Mouse (Mus musculus) liver, embryonic 13.5 days (tissue): ENCODE data around the gene Arl4d. TPM values are rescaled to one million over a fixed set of nuclear protein-coding genes. Genes with fewer than 3 reads are reported as not detected.
"Not testable (repeated sequence)": the region's sequence is repeated elsewhere in the genome, so short reads cannot be mapped to it uniquely, and the experiment has no call there.

Source experiments
- ATAC-seq: fragments of 200-750 bp; cut with Nextera tagmentation; 2 replicates; pipeline ENCODE4 v1.8.0; 2017; ENCODE audit warnings: low read depth, mild to moderate bottlenecking, moderate number of reproducible peaks, moderate library complexity
- DNase-seq: peaks from one replicate; pipeline ENCODE4 v3.0.0; 2022
- H3K27ac ChIP-seq: fragments of 300-500 bp; sonication (generic); 2 replicates; pipeline ENCODE4 v1.5.1; 2015; ENCODE audit warnings: moderate library complexity, mild to moderate bottlenecking, inconsistent platforms
- H3K27me3 ChIP-seq: fragments of 300-500 bp; sonication (generic); 2 replicates; pipeline ENCODE4 v1.6.1; 2015; ENCODE audit warnings: mild to moderate bottlenecking, inconsistent platforms
- H3K36me3 ChIP-seq: fragments of 300-500 bp; sonication (generic); 2 replicates; pipeline ENCODE4 v1.6.1; 2015; ENCODE audit warnings: mild to moderate bottlenecking, inconsistent platforms
- H3K4me1 ChIP-seq: fragments of 300-500 bp; sonication (generic); replicated peaks from 2 replicates; pipeline ENCODE4 v1.6.1; 2015; ENCODE audit warnings: inconsistent platforms
- H3K4me2 ChIP-seq: fragments of 300-500 bp; sonication (generic); 2 replicates; pipeline ENCODE4 v1.6.1; 2015; ENCODE audit warnings: inconsistent platforms, mild to moderate bottlenecking, moderate library complexity
- H3K4me3 ChIP-seq: fragments of 300-500 bp; sonication (generic); replicated peaks from 2 replicates; pipeline ENCODE4 v1.5.1; 2015; ENCODE audit warnings: mild to moderate bottlenecking, inconsistent platforms
- H3K9ac ChIP-seq: fragments of 300-500 bp; sonication (generic); 2 replicates; pipeline ENCODE4 v1.6.1; 2015; ENCODE audit warnings: mild to moderate bottlenecking, inconsistent platforms
- H3K9me3 ChIP-seq: fragments of 300-500 bp; sonication (generic); replicated peaks from 2 replicates; pipeline ENCODE4 v1.6.1; 2016; ENCODE audit warnings: inconsistent platforms
- WGBS: fragments of 180-500 bp; shearing (Covaris S2); methylation state at CpG from one replicate; pipeline ENCODE4 v1.1.7; 2015; ENCODE audit not compliant: insufficient replicate concordance; 5-methylcytosine and 5-hydroxymethylcytosine counted together
- polyA plus RNA-seq: library from polyadenylated mRNA; unstranded; fragments of >200 nt; fragmentation: Nextera tagmentation; extraction: Ambion mirVana; gene quantifications from 2 replicates; pipeline ENCODE4 v1.2.1, GENCODE M21; 2015

Gene Arl4d
- polyA plus RNA-seq, 1 experiment from 2014 or later: 1.1 TPM

GRCm38 (mm10) chr11:101647093-101647492 is 18.2 kb upstream of the Arl4d start:
- DNase-seq, H3K36me3 ChIP-seq, H3K9ac ChIP-seq, H3K4me3 ChIP-seq, H3K4me2 ChIP-seq, H3K9me3 ChIP-seq, H3K27ac ChIP-seq, ATAC-seq, H3K27me3 ChIP-seq: not testable (repeated sequence)
- peaks cover 26% of the 10 kb centered on the region for H3K4me1 ChIP-seq
- WGBS: 84% methylated on average over 10 of the region's 10 CpGs

- DNase-seq: no peak
- WGBS: 77% methylated on average over 4 of the region's 4 CpGs
Measured at GRCm38 (mm10) chr11:101656356-101656755, 9.0 kb upstream of the Arl4d start.

GRCm38 (mm10) chr11:101657528-101657885 is 7.8 kb upstream of the Arl4d start:
- 0 out of 2 replicates have a peak, but pooled peaks cover 6% of the 10 kb centered on the region for H3K9me3 ChIP-seq
- peak overlapping the region; percentile 66 for H3K9ac ChIP-seq
- WGBS: 9% methylated on average over 3 of the region's 3 CpGs
- peak overlapping the region; percentile 31; the same call in 1 of the 2 replicates for H3K4me3 ChIP-seq
- peak overlapping the region; percentile 86 for H3K27ac ChIP-seq
- H3K36me3 ChIP-seq: no peaks in the 10 kb centered on the region
- no peak for ATAC-seq
- peaks cover 34% of the 10 kb centered on the region for H3K4me1 ChIP-seq
- H3K27me3 ChIP-seq: peaks cover 19% of the 10 kb centered on the region
- H3K4me2 ChIP-seq: peak overlapping the region; percentile 50
- no peak for DNase-seq

More at GRCm38 (mm10) chr11:101656356-101656755, 9.0 kb upstream of the Arl4d start:
- Histone ChIP-seq H3K27ac (no peak overlapping the region), H3K9me3 (0 out of 2 replicates have a peak, but pooled peaks cover 6% of the 10 kb centered on the region), H3K27me3 (peaks cover 21% of the 10 kb centered on the region), H3K4me3 (no peak overlapping the region), H3K36me3 (no peaks in the 10 kb centered on the region), H3K4me1 (peaks cover 24% of the 10 kb centered on the region), H3K4me2 (no peak overlapping the region), H3K9ac (no peak overlapping the region)
- ATAC-seq: no peak

GRCm38 (mm10) chr11:101657886-101658750 is 7.2 kb upstream of the Arl4d start:
- Histone ChIP-seq H3K4me3 (peak overlapping the region; percentile 31; the same call in 1 of the 2 replicates), H3K9ac (peak overlapping the region; percentile 66), H3K4me1 (peaks cover 40% of the 10 kb centered on the region), H3K27ac (peak overlapping the region; percentile 86), H3K4me2 (peak overlapping the region; percentile 50), H3K27me3 (peaks cover 15% of the 10 kb centered on the region)
- DNase-seq (peak; percentile 77), ATAC-seq (peak; percentile 95)
- not testable (repeated sequence) for H3K9me3 ChIP-seq, H3K36me3 ChIP-seq
- WGBS: under 1% methylated on average over 38 of the region's 40 CpGs

- H3K4me3 ChIP-seq: no peak overlapping the region
- peak overlapping the region; percentile 65 for H3K27ac ChIP-seq
- no peak overlapping the region for H3K4me2 ChIP-seq
- H3K4me1 ChIP-seq: peaks cover 48% of the 10 kb centered on the region
- DNase-seq: peak; percentile 56
- no peak overlapping the region for H3K9ac ChIP-seq
- 22% methylated on average over 10 of the region's 10 CpGs for WGBS
- H3K36me3 ChIP-seq: no peaks in the 10 kb centered on the region
- H3K27me3 ChIP-seq: peaks cover 12% of the 10 kb centered on the region; the same call in 1 of the 2 replicates
- 0 out of 2 replicates have a peak, but pooled peaks cover 6% of the 10 kb centered on the region for H3K9me3 ChIP-seq
- peak; percentile 7; the same call in 1 of the 2 replicates for ATAC-seq
Measured at GRCm38 (mm10) chr11:101658751-101659558, 6.4 kb upstream of the Arl4d start.

- no peak for DNase-seq
- WGBS: 70% methylated on average over 7 of the region's 7 CpGs
- Histone ChIP-seq H3K4me1 (peaks cover 62% of the 10 kb centered on the region), H3K4me2 (no peak overlapping the region), H3K4me3 (no peak overlapping the region), H3K27ac (0 out of 2 replicates have a peak overlapping the region, but pooled peaks have one; percentile 18), H3K36me3 (no peaks in the 10 kb centered on the region), H3K9ac (peak overlapping the region; percentile 13; the same call in 1 of the 2 replicates), H3K9me3 (no peaks in the 10 kb centered on the region), H3K27me3 (no peaks in the 10 kb centered on the region)
- no peak for ATAC-seq
Measured at GRCm38 (mm10) chr11:101661191-101661590, 4.2 kb upstream of the Arl4d start.

- ATAC-seq (no peak), DNase-seq (no peak)
- Histone ChIP-seq H3K9me3 (no peaks in the 10 kb centered on the region), H3K4me2 (no peak overlapping the region), H3K4me3 (no peak overlapping the region), H3K4me1 (peaks cover 68% of the 10 kb centered on the region), H3K27ac (peak overlapping the region; percentile 29; the same call in 1 of the 2 replicates), H3K9ac (no peak overlapping the region), H3K36me3 (no peaks in the 10 kb centered on the region), H3K27me3 (no peaks in the 10 kb centered on the region)
- 28% methylated on average over 5 of the region's 5 CpGs for WGBS
Measured at GRCm38 (mm10) chr11:101661786-101662185, 3.6 kb upstream of the Arl4d start.

- DNase-seq (no peak), ATAC-seq (no peak)
- Histone ChIP-seq H3K36me3 (no peaks in the 10 kb centered on the region), H3K4me2 (no peak overlapping the region), H3K4me1 (peaks cover 79% of the 10 kb centered on the region), H3K27me3 (no peaks in the 10 kb centered on the region), H3K4me3 (no peak overlapping the region), H3K9me3 (no peaks in the 10 kb centered on the region), H3K27ac (0 out of 2 replicates have a peak overlapping the region, but pooled peaks have one; percentile 18), H3K9ac (no peak overlapping the region)
- WGBS: 50% methylated on average over 11 of the region's 11 CpGs
Measured at GRCm38 (mm10) chr11:101663229-101664027, 1.9 kb upstream of the Arl4d start.

GRCm38 (mm10) chr11:101665636-101665992 is 273 bp downstream of the Arl4d start:
- Histone ChIP-seq H3K36me3 (no peaks in the 10 kb centered on the region), H3K27ac (peak overlapping the region; percentile 51; the same call in 1 of the 2 replicates), H3K4me3 (peak overlapping the region; percentile 66), H3K4me1 (peaks cover 89% of the 10 kb centered on the region), H3K9ac (peak overlapping the region; percentile 76), H3K27me3 (no peaks in the 10 kb centered on the region), H3K4me2 (peak overlapping the region; percentile 96), H3K9me3 (no peaks in the 10 kb centered on the region)
- DNase-seq (no peak), ATAC-seq (no peak)
- WGBS: 1% methylated on average over 24 of the region's 24 CpGs

- peak overlapping the region; percentile 43; the same call in 1 of the 2 replicates for H3K9ac ChIP-seq
- no peaks in the 10 kb centered on the region for H3K36me3 ChIP-seq
- peaks cover 86% of the 10 kb centered on the region for H3K4me1 ChIP-seq
- H3K27ac ChIP-seq: no peak overlapping the region
- DNase-seq: no peak
- H3K9me3 ChIP-seq: no peaks in the 10 kb centered on the region
- WGBS: 73% methylated on average over 28 of the region's 28 CpGs
- H3K4me2 ChIP-seq: peak overlapping the region; percentile 96
- no peaks in the 10 kb centered on the region for H3K27me3 ChIP-seq
- 0 out of 2 replicates have a peak overlapping the region, but pooled peaks have one; percentile 3 for H3K4me3 ChIP-seq
- no peak for ATAC-seq
Measured at GRCm38 (mm10) chr11:101666626-101667345, 1.4 kb downstream of the Arl4d start.
